Mouse (Mus musculus) right cerebral cortex, postnatal 36 days (tissue): ENCODE measurements around the gene Sh2d1b2.

ENCODE experiments used
- DNase-seq, 2 experiments: peaks; one replicate each; pipeline ENCODE4 v3.0.0; 2022; ENCODE audit warnings: low spot score in 2 of 2, mixed read lengths in 1 of 2

The Sh2d1b2 gene

DNA sequence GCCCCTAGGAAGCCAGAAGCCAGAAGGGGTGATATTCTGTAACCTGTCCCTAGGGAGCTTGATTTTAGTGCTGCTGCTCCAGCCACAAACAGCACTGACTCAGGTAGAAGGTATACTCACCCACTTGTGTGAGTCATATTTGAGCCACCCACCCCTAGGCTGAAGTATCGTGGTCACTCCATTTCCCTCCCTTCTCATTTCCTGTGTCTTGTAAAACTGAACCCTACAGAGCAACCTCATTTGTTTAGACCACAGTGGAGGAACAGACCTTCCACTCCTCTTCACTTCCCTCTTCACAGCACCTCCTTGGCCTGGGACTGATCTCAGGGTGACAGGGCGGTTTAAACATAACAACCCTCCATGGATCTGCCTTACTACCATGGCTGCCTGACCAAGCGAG is 44.5 kb downstream of the Sh2d1b2 start, which contains the start of gene Sh2d1b1:
Gene Sh2d1b1 (plus strand): TSS at position 305 of the 400 bp plus-strand sequence.
- no peak for DNase-seq

DNA sequence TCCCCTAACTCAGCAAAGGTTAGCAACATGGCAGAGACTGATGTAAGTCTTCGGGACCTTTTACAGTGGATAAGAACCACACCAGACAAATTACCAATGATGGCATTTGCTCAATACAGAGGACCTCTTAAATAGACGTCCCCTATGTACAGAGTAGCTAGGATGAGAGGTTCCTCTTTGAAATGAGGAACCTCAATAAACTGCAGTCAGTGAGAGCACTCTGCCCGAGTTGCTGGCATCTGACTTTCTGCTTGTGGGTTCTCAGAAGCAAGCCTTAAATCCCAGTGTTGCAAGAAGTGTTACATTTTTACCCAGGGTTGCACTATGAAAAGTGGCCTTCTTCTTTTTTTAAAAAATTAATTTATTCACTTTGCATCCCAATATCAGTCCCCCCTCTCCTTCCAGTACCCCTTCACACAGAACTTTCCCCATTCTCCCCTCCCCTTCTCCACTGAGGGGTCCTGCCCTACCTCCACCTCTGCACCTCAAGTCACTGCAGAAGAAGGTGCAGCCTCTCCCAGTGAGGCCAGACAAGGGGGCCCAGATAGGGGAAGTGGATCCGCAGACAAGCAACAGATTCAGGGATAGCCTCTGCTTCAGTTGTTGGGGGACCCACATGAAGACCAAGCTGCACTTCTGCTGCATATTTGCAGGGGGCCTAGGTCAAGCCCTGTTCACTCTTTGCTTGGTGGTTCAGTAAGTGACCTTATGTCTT is 50.0 kb downstream of the Sh2d1b2 start:
- DNase-seq, result no peak

DNA sequence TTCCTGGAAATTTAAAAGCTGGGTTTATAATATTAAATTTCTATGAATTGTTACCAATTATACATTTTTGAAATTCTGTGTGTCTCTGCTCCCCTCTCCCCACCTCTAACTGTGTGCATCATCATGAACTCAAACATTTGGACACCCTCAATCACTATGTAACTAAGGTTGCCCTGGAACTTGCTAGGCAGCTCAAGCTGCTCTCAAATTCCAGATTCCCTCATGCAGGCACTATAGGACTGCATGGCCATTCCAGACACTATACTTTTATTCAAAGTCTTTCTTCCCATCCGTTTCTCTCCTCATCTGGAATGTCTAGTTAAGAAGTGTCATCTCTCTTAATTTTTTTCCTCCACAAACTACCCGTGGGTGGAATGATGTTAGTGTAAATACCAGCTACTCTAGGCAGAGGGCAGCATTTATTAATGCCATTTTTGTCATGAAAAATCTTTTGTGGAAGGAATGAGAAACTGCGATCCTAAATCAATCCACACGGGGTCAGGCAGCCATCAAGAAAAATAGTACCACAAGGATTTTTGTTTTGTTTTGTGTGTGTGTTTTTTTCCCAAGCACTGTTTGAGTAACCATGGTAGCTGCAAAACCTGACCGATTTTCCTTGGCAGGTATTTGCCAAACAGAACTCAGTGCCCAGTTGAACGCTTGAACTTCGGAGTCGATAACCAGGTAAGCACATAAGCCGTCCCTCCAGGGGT is 59.8 kb downstream of the Sh2d1b2 start:
- DNase-seq, result peak; percentile 20 to 55

DNA sequence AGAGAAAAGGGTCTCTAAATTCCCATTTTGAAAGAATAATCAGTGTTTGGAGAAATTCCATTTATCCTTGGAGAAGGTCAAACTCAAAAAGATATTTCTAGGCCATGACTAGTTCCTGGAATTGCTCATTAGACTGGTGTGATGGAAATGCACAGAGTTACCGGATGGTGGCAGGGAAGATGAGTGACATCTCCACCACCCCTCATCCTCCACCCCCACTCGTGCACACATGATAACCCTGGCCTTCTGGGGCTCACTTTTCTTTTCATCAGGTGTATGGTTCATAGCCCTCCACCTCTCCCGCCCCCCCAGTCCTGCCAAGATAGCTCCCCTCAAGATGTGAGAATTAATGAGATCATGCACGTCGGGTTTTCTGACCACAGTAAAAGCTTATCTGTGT is 60.7 kb downstream of the Sh2d1b2 start:
- no peak for DNase-seq

DNA sequence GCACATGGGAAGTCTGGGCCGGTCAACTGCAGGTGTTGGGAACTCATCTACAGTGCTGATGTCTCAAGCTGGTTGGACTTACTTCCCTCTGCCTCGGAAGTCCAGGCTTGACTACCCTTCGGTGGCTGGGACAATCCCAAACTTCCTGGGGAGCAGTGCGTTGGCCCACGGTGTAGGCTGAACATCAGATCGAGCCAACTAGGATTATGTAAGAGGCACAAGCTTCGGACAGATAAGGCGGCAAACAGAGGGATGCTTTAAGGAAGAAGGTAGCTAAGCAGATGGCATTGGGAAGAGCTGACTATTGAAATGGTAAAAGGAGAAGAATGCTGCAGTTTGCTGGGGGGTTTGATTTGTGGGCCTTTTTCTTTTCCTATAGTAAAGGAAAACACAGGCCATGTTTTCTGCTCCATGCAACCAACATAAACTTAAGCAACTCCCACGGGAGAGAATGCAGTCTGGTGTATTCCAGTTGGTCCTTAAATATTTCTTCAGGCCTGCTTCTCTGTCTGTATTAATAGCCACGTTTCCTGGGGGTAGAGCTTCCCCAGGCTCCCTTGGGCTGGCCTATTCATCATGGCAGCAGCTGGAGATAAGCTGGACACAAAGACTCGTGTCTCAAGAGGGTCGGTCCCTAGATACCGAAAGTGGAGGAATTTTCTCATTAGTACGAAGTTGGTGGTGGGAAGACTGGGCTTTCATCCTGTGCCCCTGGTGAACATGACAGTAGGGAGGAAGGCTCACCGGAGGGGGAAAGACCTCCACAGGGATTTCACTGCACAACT is 62.4 kb downstream of the Sh2d1b2 start:
- DNase-seq, result no peak

DNA sequence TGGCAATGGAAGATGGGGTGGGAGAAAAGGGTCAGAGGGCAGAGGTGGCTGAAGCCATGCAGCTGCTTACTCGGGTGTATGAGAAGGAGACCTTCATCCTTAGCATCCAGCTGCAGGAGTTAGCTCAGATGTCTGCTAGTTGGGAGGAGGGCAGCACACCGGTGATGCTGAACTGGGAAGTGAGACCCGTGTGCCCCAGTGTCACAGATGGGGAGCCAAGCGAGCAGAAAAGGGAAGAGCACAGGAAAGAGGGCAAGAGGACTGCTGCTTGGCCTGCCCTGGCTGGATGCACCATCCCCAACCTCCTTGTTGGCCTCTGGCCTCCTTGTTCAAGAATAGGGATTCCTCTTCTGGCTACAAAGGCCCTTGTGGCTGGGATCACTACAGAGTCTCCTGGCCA is 66.9 kb downstream of the Sh2d1b2 start:
- no peak for DNase-seq

DNA sequence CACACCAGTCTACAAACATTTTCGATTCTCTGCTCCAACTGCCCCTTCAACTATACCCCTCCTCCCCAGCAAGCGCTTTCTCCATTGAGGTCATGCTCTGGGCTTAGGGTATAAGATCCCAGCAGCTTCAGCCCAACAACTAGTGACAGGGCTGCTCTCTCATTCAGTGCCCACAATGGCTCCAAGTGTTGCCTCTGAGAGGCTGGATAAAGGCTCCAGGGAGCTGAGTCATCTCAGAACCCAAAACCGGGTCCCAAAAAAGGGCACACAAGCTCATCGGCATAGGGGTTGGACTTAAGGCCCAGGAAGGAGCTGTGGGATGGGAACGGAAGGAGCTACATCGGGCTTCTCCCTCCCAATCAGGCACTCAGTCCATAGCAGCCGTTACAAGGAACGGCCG is 69.1 kb downstream of the Sh2d1b2 start:
- no peak for DNase-seq

DNA sequence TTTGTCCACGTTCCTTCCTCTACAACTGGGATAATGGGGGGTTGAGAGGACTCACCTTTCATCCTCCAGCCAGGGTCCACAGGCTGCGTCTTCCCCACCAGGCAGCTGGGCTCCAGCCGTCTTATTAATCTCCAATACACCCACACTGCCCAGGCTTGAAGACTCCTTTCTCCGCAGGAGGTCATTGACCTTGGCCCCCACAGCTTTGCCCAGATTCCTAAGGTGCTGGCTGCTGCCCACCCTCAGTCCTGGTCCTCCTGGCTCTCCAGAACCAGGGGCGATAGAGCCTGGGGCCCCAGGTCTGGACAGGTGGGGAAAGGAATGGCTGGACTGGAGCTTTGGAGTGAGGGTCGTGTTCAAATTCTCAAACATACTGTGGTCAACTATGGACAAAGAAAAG is 69.9 kb downstream of the Sh2d1b2 start:
- DNase-seq, result no peak

DNA sequence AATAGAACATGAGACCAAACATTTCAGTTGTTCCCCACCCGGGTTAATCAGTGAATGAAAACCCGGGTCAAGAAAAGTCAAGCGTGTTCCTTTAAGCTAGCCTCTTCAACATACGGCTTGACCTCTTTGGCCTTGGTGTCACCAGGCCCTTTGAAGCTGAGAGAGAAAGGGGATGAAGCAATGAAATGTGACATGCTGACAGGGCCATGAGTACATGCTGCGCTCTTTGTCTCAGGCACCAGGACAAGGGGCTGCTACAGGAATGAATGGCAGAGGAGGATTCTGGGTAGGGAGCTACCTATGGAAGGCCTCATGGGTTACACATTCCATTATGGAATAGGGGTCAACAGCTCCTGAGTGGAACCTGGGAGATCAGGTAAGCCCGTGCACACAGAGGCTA is 70.6 kb downstream of the Sh2d1b2 start:
- no peak for DNase-seq
